ENCODE assay signal across 14 mouse cellular contexts in the genomic region with DNA sequence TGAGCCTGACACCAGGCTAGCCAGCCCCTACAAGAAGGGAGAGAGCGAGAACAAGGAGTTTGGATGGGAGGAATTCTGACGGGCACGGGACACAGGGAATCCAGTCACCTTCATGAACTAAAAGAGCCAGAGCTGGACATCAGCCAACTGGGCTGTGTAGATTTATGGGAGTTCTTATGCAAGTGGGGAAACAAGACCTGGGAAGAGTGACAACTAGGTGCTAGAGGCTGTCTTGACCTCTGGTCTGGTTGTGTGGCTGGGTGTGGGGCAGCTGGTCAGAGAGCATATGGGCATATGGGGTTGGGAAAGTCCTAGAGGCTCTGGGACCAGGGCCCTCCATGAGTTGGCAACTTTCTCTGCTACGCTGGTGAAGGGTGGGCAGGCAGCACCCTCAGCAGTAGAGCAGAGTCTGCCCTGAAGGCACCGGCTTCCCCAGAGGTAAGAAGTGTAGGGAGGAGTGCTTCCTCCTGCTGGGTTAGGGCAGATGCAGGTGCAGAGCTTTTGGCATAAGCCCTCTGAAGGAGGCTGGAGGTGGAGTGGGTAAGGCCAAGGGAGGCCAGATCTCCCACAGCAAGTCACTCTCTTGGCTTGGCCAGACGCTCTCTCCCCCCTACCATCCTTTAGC. TPM values are rescaled to one million over a fixed set of nuclear protein-coding genes. Genes with fewer than 3 reads are reported as not detected.
DNase-seq lines count a peak whose midpoint lies in the region; ATAC-seq and TF ChIP-seq lines count a peak whose summit lies in the region.
"Had no signal": no experiment of that assay in that cellular context is flagged by ENCODE, and none has a peak within 500 bp of the region (broad histone marks: within the 10 kb centered on the region; RNA-seq: fewer than 3 reads in every experiment).

No protein-coding gene starts in this region.

- no peak overlapping the region for H3K9ac ChIP-seq in liver, postnatal 0 days (replicated peaks)
- no peak overlapping the region for H3K9ac ChIP-seq in liver, embryonic 12.5 days
- H3K9ac ChIP-seq in neural tube, embryonic 14.5 days (replicated peaks; ENCODE audit: low read depth, low read length): no peak overlapping the region
- H3K9ac ChIP-seq: liver, embryonic 14.5 days had no signal

- no peak overlapping the region for H3K4me2 ChIP-seq in liver, postnatal 0 days (ENCODE audit: low read depth, low read length)
- H3K4me2 ChIP-seq in liver, embryonic 12.5 days: no peak overlapping the region
- H3K4me2 ChIP-seq in neural tube, embryonic 14.5 days (ENCODE audit: low read depth, low read length): peak overlapping the region; percentile 50; the same call in 1 of the 2 replicates

- ATAC-seq in cerebellum, adult (ENCODE audit: insufficient number of reproducible peaks, low FRiP score, low TSS enrichment): no peak
- peak; percentile 73 for ATAC-seq in liver, postnatal 0 days
- no peak for ATAC-seq in liver, embryonic 12.5 days
- no peak for ATAC-seq in neural tube, embryonic 14.5 days (ENCODE audit: low read depth)
- no peak for ATAC-seq in megakaryocyte-erythroid progenitor cell, adult 5-6 weeks (replicated peaks; ENCODE audit: low FRiP score, low TSS enrichment, poor library complexity, severe bottlenecking)
- ATAC-seq: CD4-positive, CD25-positive, alpha-beta regulatory T cell, adult 4 months had no signal

- no peak for TF ChIP-seq EP300 in liver, postnatal 0 days (IDR thresholded peaks at IDR 0.05; ENCODE audit: low read depth)

- 70% methylated on average over 6 of the region's 6 CpGs for WGBS in liver, postnatal 0 days (ENCODE audit: insufficient replicate concordance)
- WGBS in liver, embryonic 12.5 days (ENCODE audit: insufficient replicate concordance): 54% methylated on average over 6 of the region's 6 CpGs
- WGBS in hindbrain, embryonic 10.5 days: 92% methylated on average over 6 of the region's 6 CpGs
- WGBS in neural tube, embryonic 14.5 days: 72% methylated on average over 6 of the region's 6 CpGs

- no peak overlapping the region for H3K27ac ChIP-seq in liver, postnatal 0 days (ENCODE audit: low read depth)
- H3K27ac ChIP-seq in liver, embryonic 12.5 days: no peak overlapping the region
- no peak overlapping the region for H3K27ac ChIP-seq in hindbrain, embryonic 10.5 days
- H3K27ac ChIP-seq in neural tube, embryonic 14.5 days (ENCODE audit: low read depth, low read length): no peak overlapping the region
- H3K27ac ChIP-seq: liver, embryonic 14.5 days had no signal

- no peak for TF ChIP-seq CTCF in liver, postnatal 0 days (IDR thresholded peaks at IDR 0.05; ENCODE audit: low read depth)

- no peaks in the 10 kb centered on the region for H3K9me3 ChIP-seq in liver, postnatal 0 days (ENCODE audit: low read length)
- no peaks in the 10 kb centered on the region for H3K9me3 ChIP-seq in liver, embryonic 12.5 days (replicated peaks)
- H3K9me3 ChIP-seq in hindbrain, embryonic 10.5 days: no peaks in the 10 kb centered on the region
- no peaks in the 10 kb centered on the region for H3K9me3 ChIP-seq in neural tube, embryonic 14.5 days (ENCODE audit: control insufficient read depth, low read length)

- peak; percentile 50 for DNase-seq in cerebellum, adult 9-11 months
- peak; percentile 60 for DNase-seq in liver, postnatal 0 days
- DNase-seq in hindbrain, embryonic 10.5 days (ENCODE audit: low spot score): peak; percentile 2
- no peak for DNase-seq in thymus, postnatal 14 days
- DNase-seq: heart, postnatal 4 days; layer of hippocampus, postnatal 36 days; right cerebral cortex, adult 18-20 months had no signal

- peaks cover 17% of the 10 kb centered on the region; the same call in 1 of the 2 replicates for H3K4me1 ChIP-seq in liver, postnatal 0 days (ENCODE audit: insufficient read depth)
- peaks cover 8% of the 10 kb centered on the region; the same call in 1 of the 2 replicates for H3K4me1 ChIP-seq in liver, embryonic 12.5 days
- H3K4me1 ChIP-seq in hindbrain, embryonic 10.5 days (replicated peaks): peaks cover 48% of the 10 kb centered on the region
- peaks cover 35% of the 10 kb centered on the region for H3K4me1 ChIP-seq in neural tube, embryonic 14.5 days (ENCODE audit: control insufficient read depth, insufficient read depth, low read length)

- no peaks in the 10 kb centered on the region for H3K36me3 ChIP-seq in liver, postnatal 0 days (replicated peaks; ENCODE audit: insufficient read depth, low read length)
- H3K36me3 ChIP-seq in liver, embryonic 12.5 days: no peaks in the 10 kb centered on the region
- peaks cover 37% of the 10 kb centered on the region for H3K36me3 ChIP-seq in hindbrain, embryonic 10.5 days
- H3K36me3 ChIP-seq in neural tube, embryonic 14.5 days (ENCODE audit: control insufficient read depth, insufficient read depth, low read length): peaks cover 15% of the 10 kb centered on the region

- H3K4me3 ChIP-seq in liver, postnatal 0 days (ENCODE audit: low read depth, low read length): no peak overlapping the region
- H3K4me3 ChIP-seq in liver, embryonic 12.5 days: no peak overlapping the region
- H3K4me3 ChIP-seq in hindbrain, embryonic 10.5 days: no peak overlapping the region
- H3K4me3 ChIP-seq in neural tube, embryonic 14.5 days (ENCODE audit: low read depth, low read length): no peak overlapping the region

- H3K27me3 ChIP-seq in liver, postnatal 0 days (ENCODE audit: insufficient read depth, low read length): peaks cover 46% of the 10 kb centered on the region
- peaks cover 69% of the 10 kb centered on the region for H3K27me3 ChIP-seq in liver, embryonic 12.5 days (replicated peaks)
- H3K27me3 ChIP-seq in hindbrain, embryonic 10.5 days (ENCODE audit: insufficient read depth, poor library complexity, severe bottlenecking): peaks cover 51% of the 10 kb centered on the region
- no peaks in the 10 kb centered on the region for H3K27me3 ChIP-seq in neural tube, embryonic 14.5 days (ENCODE audit: control insufficient read depth, insufficient read depth, low read length)

RNA-seq across cellular contexts. Expression of gene Nat8l, which starts 3.8 kb away (rescaled TPM):
- polyA plus RNA-seq in liver, postnatal 0 days (2015; fragmentation: Nextera tagmentation; extraction: Ambion mirVana): 0.08 and 0.14 TPM in 2 replicates
- 0.04 and 0.08 TPM in 2 replicates for polyA plus RNA-seq in liver, embryonic 12.5 days (2016; fragmentation: Nextera tagmentation; extraction: Ambion mirVana)
- polyA plus RNA-seq in hindbrain, embryonic 10.5 days (2016; fragmentation: Nextera tagmentation; extraction: Ambion mirVana): 1.6 and 1.7 TPM in 2 replicates
- 3.9 and 4.1 TPM in 2 replicates for polyA plus RNA-seq in neural tube, embryonic 14.5 days (2014; fragmentation: Nextera tagmentation; extraction: Ambion mirVana)
- total RNA-seq in megakaryocyte-erythroid progenitor cell, adult 5-6 weeks (2014; fragmentation: Nextera tagmentation): not detected in 2 replicates
- 0.23 TPM in 1 of 2 replicates, not detected in the other for total RNA-seq in megakaryocyte-erythroid progenitor cell, adult 5-6 weeks (2017)
- polyA plus RNA-seq: CD4-positive, CD25-positive, alpha-beta regulatory T cell, adult 4 months had no signal

RNA-seq across cellular contexts. Expression of gene Gm1673, which starts 16.3 kb away (rescaled TPM):
- 3.6 and 6.0 TPM in 2 replicates for polyA plus RNA-seq in liver, postnatal 0 days (2015; fragmentation: Nextera tagmentation; extraction: Ambion mirVana)
- 11.6 and 13.0 TPM in 2 replicates for polyA plus RNA-seq in liver, embryonic 12.5 days (2016; fragmentation: Nextera tagmentation; extraction: Ambion mirVana)
- 258 and 370 TPM in 2 replicates for polyA plus RNA-seq in hindbrain, embryonic 10.5 days (2016; fragmentation: Nextera tagmentation; extraction: Ambion mirVana)
- 403 and 457 TPM in 2 replicates for polyA plus RNA-seq in neural tube, embryonic 14.5 days (2014; fragmentation: Nextera tagmentation; extraction: Ambion mirVana)
- not detected in 2 replicates for total RNA-seq in megakaryocyte-erythroid progenitor cell, adult 5-6 weeks (2014; fragmentation: Nextera tagmentation)
- not detected in 2 replicates for total RNA-seq in megakaryocyte-erythroid progenitor cell, adult 5-6 weeks (2017)
- total RNA-seq: monocyte, adult 5-6 weeks had no signal
- polyA plus RNA-seq: CD4-positive, CD25-positive, alpha-beta regulatory T cell, adult 4 months had no signal

Comparison
In these comparisons a context has a peak if more than half of its experiments do, and no peak if none do; other contexts are left out.
1. RNA of gene Gm1673, which starts 16.3 kb away (polyA plus RNA-seq): 403 to 457 TPM in neural tube, embryonic 14.5 days and 258 to 370 TPM in hindbrain, embryonic 10.5 days; 11.6 to 13.0 TPM in liver, embryonic 12.5 days and 3.6 to 6.0 TPM in liver, postnatal 0 days; every median in the first group is over 10 times any median in the second.